Mouse (Mus musculus) lung, postnatal 10 days (tissue): ENCODE measurements at regions not wholly inside any gene's neighbourhood (a gene's known extent, or its start where the extent isn't known, plus 50 kb on each side); places are given as distances from the start of the nearest gene placed in this dataset.

Experiments used
- DNase-seq: peaks from one replicate; pipeline ENCODE4 v3.0.0; 2021

DNA sequence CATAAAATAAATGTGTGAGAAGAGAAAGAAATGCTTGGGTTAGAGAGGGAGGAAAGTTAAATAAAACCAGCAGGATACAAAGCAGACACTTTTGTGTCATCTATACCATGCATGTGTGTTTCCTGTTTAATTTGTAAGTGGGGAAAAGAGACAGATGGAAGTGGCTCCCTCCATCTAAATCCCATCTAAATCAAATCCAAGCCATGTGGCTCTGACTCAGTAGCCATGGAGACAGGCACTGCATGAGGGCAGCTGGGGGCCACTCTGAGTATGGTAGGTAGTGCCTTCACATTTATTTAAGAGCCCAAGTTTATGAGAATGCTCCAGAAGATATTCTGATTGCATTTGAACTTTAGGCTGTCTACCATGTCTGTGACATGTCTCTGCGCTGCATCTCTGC lies 97.8 kb upstream of the Tcf21 start:
- no peak for DNase-seq

DNA sequence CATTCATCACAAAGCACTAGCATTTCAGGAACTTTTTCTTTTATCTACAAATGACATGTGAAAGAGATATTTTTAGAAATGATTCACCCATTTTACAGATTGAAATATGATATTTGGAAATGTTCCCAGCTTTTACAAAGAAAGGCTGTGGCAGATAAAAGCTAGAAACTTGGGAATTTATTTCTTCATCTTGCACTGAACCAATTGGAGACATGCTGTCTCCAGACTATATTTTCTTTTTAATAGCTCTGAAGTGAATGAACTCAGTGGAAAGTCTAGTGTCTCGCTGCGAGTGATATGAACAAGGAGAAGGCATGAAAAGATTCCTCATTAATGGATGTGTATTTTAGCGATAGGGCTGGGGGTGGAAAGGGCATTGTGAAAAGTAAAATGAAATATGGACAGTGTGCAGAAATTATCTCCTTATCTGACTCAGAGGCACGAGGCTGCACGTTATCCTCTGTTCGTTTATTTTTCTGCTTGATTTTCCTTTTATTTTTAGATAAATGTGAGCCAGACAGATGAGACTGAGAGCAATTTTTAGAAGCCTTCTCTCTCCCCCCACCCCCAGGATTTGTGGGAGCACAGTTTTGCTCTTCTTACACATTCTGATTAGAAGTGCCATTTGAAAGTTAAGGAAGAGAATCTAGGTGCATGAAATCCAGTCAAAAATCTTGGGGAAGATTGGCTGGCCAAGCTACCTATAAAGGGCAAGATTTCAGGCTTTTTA lies 96.0 kb upstream of the Tcf21 start:
- DNase-seq = no peak

DNA sequence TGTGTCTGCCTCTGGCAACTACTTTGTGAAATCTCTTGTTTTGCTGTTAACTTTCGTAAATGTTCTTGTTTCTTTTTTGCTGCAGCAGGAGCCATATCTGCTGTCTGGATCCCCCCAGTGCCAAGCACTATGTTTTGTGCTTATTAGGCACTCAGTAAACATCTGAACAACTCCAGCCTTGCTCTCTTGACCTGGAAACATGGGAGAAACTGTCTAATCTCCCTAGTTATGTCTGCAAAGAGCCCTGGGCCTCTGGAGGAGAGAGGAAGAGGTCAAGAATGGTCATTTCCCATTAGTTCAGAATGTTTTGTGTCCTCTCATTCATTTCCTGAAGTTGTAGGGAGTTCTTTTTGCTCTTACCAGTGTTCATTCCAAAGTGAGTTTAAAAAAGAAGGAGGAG lies 93.1 kb upstream of the Tcf21 start:
- DNase-seq = no peak

DNA sequence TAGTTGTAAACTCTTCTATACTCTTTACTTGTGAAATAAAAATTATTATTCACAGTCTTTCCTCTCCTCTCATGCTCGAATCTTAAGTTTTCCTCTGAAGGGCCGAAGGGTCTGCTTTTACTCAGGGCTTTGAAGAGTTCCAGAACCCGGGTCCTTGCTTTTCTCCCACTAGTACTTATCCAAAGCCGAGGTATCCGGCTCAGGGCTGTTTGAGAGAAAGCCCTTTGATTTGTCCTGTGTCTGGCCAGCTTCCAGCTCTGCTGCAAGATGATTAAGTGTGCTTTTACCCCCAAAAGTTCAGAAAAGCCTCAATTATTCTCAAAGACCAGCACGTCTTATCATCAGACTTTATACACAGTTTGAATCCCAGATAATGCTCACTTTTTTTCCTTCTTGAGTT lies 88.7 kb upstream of the Tcf21 start:
- DNase-seq = no peak

DNA sequence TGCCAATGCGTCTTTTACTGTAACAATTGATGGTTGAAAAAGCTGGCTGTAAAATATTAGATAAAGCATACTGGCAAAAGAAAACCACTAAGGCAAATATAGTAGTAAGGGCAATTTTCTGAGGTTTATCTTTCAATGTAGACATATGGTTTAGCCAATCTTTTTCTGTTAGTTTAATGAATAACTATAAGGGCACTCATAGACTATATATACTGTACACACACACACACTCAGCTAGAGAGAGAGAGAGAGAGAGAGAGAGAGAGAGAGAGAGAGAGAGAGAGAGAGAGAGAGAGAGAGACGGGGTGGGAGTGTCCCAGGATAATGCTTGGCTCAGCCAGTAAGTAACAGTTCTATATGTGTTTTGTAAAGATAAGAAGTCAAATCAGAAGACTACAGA lies 85.3 kb upstream of the Tcf21 start:
- no peak for DNase-seq

DNA sequence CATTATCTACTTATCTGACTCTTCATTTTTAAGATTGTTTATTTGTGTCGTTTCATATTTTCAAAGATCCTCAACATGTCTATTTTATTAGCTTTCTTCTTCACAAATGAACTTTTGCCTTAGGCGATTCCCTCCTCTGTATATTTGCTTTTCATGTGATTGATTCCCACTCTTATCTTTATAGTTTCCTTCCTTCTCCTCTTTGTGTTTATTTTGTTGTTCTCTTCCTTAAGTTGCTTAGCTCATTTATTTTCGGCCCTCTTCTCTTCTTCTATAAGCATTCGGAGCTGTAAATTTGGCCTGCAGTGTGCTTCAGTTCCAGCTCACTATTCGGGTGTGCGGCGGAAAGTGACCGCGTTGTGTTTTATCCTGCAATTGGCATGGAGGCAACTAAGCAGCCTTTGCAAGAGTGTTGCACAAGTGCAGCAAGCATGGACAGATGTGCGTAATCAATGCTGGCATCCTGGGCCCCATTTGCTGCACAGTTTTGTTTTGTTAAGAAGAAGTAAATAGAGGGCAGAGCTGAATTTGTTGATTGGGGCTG lies 73.5 kb upstream of the Tcf21 start:
- no peak for DNase-seq

DNA sequence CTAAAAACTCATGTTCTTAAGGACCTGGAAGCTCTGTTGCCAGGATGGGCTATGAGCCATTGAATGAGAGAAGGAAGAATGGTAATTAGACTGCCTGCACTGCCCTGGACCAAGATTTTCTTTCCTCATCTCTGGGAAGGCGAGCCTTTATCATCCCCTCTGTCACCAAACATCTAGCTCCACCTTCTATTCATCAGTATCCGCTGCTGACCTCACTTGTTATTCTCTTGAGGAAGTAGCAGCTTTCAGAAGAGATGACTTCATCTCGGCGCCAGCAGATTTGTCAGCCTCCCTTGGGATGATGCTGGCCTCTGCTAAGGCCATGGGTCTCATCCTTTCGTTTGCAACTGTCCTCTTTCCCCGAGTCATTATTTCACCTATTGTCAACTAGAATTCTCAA lies 67.5 kb upstream of the Tcf21 start:
- DNase-seq = peak; percentile 36

DNA sequence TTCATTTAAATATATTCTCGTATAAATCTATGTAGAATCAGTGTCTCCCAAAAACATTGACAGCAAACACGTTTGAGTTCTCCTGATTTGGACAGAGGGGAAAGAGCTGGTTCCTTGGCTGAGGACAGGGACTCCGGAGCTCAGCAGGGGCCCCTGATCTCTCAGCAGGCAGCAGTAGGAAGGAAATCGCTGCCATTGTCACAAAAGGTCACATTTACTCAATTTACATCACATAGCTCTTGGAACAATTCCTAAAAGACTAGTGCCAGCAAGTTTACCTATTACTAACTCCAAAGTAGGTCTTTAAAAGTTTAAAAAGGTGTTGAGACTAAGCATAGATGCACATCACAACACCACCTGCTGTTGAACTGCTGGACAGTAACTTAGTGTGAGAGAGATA lies 59.7 kb upstream of the Tcf21 start:
- DNase-seq = no peak

DNA sequence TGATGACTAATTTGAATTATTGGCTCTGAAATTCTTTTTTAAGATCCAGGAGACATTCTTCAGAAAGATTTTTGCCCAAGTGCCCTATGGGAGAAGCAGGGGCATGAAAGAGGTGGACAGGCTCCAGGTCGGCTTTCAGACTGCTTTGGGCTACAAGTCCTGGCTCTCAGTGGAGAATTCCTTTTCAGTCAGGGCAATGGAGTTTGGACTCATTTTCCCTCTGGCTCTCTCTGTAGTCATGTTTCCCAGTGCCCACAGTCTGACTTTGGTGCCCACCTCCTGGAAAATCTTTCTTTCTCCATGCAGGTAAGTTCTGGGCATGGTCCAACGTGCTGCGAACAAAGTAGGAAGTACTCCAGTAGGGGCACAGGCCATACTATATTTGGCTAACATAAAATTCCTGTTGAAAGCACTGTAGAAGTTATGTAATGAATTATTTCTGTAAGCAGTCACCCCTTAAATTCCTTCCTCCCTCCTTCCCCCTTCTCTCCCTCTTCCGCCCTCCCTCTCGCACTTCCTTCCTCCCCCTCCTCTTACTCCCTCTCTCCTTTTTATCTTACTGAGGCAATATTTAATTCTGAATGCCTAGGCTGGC lies 57.7 kb upstream of the Tcf21 start:
- no peak for DNase-seq

DNA sequence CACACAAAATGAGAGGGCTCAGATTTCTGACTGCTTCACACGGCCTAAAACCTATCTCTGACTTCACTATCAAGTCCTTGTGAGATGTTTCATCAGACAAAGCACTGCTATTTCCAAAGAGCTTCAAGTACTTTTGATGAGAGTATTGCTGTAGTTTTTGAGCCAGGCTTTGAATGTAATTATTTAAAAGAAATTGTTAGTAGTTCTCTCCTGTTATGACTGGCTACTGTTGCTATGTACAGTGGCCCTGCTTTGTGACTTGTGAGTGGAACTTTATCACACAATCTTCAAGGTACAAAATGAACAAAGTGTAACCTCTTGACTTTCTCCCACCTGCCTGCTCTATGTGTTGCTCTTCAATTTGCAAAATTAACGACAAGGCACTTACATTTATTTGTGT lies 57.1 kb upstream of the Tcf21 start:
- DNase-seq = no peak

DNA sequence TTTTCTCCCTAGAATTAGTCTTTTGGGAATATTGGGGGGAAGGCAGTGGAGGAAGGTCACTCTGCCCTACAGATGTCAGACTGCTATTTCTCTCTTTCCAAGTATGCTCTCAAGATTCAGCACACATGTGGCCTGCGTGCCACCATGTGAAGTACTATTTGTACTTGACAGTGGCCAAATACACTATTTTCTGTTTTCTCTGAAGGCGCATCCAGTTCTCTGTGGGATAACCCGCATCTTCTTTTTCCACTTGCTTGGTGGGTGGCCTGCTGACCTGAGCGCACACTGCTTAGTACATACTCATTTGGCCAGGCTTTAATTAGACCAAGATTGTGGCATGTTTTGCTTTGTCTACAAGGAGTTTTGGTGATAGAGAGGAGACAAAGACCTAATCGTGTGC lies 55.7 kb upstream of the Tcf21 start:
- no peak for DNase-seq

DNA sequence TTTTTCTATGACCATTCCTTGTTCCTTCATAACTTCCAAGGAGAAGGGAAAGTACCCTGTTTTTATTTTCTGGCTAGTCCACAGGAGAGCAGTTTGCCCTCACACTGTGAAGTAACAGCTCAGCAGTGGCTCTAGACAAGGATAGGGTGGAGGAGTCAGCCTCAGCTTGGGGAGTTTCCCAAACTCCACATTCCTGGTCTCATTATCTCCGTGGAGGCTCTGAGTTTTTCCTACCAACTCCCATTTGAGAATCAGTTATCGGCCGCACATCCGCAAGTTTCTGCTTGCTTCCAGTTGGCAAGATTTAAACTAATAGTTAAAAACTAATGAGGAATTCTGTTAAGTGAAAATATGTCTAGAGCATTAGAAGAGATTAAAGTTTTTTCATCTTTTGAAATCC lies 55.2 kb upstream of the Tcf21 start:
- peak; percentile 20 for DNase-seq
